Mouse (Mus musculus): Measurements from ENCODE around the gene Pitpnm3. TPM values are rescaled to one million over a fixed set of nuclear protein-coding genes. Genes with fewer than 3 reads are reported as not detected.

The Pitpnm3 gene
- polyA plus RNA-seq, 1 experiment from 2014 or later = 1.8 TPM

GRCm38 (mm10) chr11:72120354-72120753 is 15.2 kb downstream of the Pitpnm3 start:
- Histone ChIP-seq H3K4me2 (replicated peaks) (no peak overlapping the region), H3K27ac (no peak overlapping the region), H3K9ac (replicated peaks) (no peak overlapping the region), H3K27me3 (no peaks in the 10 kb centered on the region), H3K36me3 (no peaks in the 10 kb centered on the region), H3K9me3 (no peaks in the 10 kb centered on the region), H3K4me1 (replicated peaks) (peaks cover 9% of the 10 kb centered on the region; the same call in 1 of the 2 replicates), H3K4me3 (replicated peaks) (no peak overlapping the region)
- no peak for ATAC-seq
- 94% methylated on average over 6 of the region's 6 CpGs for WGBS

- no peaks in the 10 kb centered on the region for H3K9me3 ChIP-seq
- H3K9ac ChIP-seq (replicated peaks) = no peak overlapping the region
- H3K27ac ChIP-seq = no peak overlapping the region
- H3K27me3 ChIP-seq = no peaks in the 10 kb centered on the region
- peaks cover 9% of the 10 kb centered on the region; the same call in 1 of the 2 replicates for H3K4me1 ChIP-seq (replicated peaks)
- no peak overlapping the region for H3K4me2 ChIP-seq (replicated peaks)
- no peak for ATAC-seq
- H3K4me3 ChIP-seq (replicated peaks) = no peak overlapping the region
- WGBS = 88% methylated on average over 3 of the region's 3 CpGs
- no peaks in the 10 kb centered on the region for H3K36me3 ChIP-seq
These were observed 16.9 kb downstream of the Pitpnm3 start for GRCm38 (mm10) chr11:72118630-72119029.

- no peak for ATAC-seq
- peaks cover 9% of the 10 kb centered on the region; the same call in 1 of the 2 replicates for H3K4me1 ChIP-seq (replicated peaks)
- whole genome bisulfite sequencing = 64% methylated on average over 4 of the region's 4 CpGs
- no peak overlapping the region for H3K27ac ChIP-seq
- no peak overlapping the region for H3K9ac ChIP-seq (replicated peaks)
- H3K27me3 ChIP-seq = no peaks in the 10 kb centered on the region
- H3K4me3 ChIP-seq (replicated peaks) = no peak overlapping the region
- no peaks in the 10 kb centered on the region for H3K9me3 ChIP-seq
- no peaks in the 10 kb centered on the region for H3K36me3 ChIP-seq
- H3K4me2 ChIP-seq (replicated peaks) = no peak overlapping the region
These were observed 22.3 kb downstream of the Pitpnm3 start for GRCm38 (mm10) chr11:72113296-72113695.

GRCm38 (mm10) chr11:72110726-72111125 is 24.9 kb downstream of the Pitpnm3 start:
- Histone ChIP-seq H3K27ac (no peak overlapping the region), H3K4me3 (replicated peaks) (no peak overlapping the region), H3K9me3 (no peaks in the 10 kb centered on the region), H3K4me1 (replicated peaks) (peaks cover 4% of the 10 kb centered on the region; the same call in 1 of the 2 replicates), H3K4me2 (replicated peaks) (no peak overlapping the region), H3K27me3 (no peaks in the 10 kb centered on the region), H3K9ac (replicated peaks) (no peak overlapping the region), H3K36me3 (no peaks in the 10 kb centered on the region)
- 57% methylated on average over 3 of the region's 3 CpGs for WGBS
- no peak for ATAC-seq

- peaks cover 11% of the 10 kb centered on the region; the same call in 1 of the 2 replicates for H3K4me1 ChIP-seq (replicated peaks)
- peak overlapping the region; percentile 62 for H3K27ac ChIP-seq
- H3K9ac ChIP-seq (replicated peaks) = no peak overlapping the region
- H3K4me3 ChIP-seq (replicated peaks) = no peak overlapping the region
- H3K4me2 ChIP-seq (replicated peaks) = no peak overlapping the region
- no peak for ATAC-seq
- no peaks in the 10 kb centered on the region for H3K36me3 ChIP-seq
- H3K27me3 ChIP-seq = no peaks in the 10 kb centered on the region
- no peaks in the 10 kb centered on the region for H3K9me3 ChIP-seq
- WGBS = 68% methylated on average over 8 of the region's 8 CpGs
These were observed 31.4 kb downstream of the Pitpnm3 start for GRCm38 (mm10) chr11:72104223-72104622.

GRCm38 (mm10) chr11:72103530-72103929 is 32.0 kb downstream of the Pitpnm3 start:
- H3K36me3 ChIP-seq = no peaks in the 10 kb centered on the region
- ATAC-seq = peak; percentile 56; the same call in 1 of the 2 replicates
- H3K27me3 ChIP-seq = no peaks in the 10 kb centered on the region
- no peak overlapping the region for H3K9ac ChIP-seq (replicated peaks)
- WGBS = 48% methylated on average over 7 of the region's 7 CpGs
- H3K4me2 ChIP-seq (replicated peaks) = no peak overlapping the region
- no peaks in the 10 kb centered on the region for H3K9me3 ChIP-seq
- H3K4me1 ChIP-seq (replicated peaks) = peaks cover 18% of the 10 kb centered on the region; the same call in 1 of the 2 replicates
- peak overlapping the region; percentile 62 for H3K27ac ChIP-seq
- H3K4me3 ChIP-seq (replicated peaks) = no peak overlapping the region

- Histone ChIP-seq H3K9me3 (no peaks in the 10 kb centered on the region), H3K4me3 (replicated peaks) (no peak overlapping the region), H3K27me3 (no peaks in the 10 kb centered on the region), H3K27ac (no peak overlapping the region), H3K9ac (replicated peaks) (no peak overlapping the region), H3K4me2 (replicated peaks) (no peak overlapping the region), H3K4me1 (replicated peaks) (peaks cover 32% of the 10 kb centered on the region), H3K36me3 (no peaks in the 10 kb centered on the region)
- 95% methylated on average over 4 of the region's 4 CpGs for WGBS
- no peak for ATAC-seq
These were observed 34.6 kb downstream of the Pitpnm3 start for GRCm38 (mm10) chr11:72100996-72101395.

GRCm38 (mm10) chr11:72099181-72099580 is 36.4 kb downstream of the Pitpnm3 start:
- H3K9ac ChIP-seq (replicated peaks) = no peak overlapping the region
- no peak overlapping the region for H3K4me3 ChIP-seq (replicated peaks)
- H3K4me1 ChIP-seq (replicated peaks) = peaks cover 38% of the 10 kb centered on the region
- ATAC-seq = no peak
- H3K4me2 ChIP-seq (replicated peaks) = no peak overlapping the region
- WGBS = 66% methylated on average over 4 of the region's 4 CpGs
- H3K36me3 ChIP-seq = no peaks in the 10 kb centered on the region
- no peaks in the 10 kb centered on the region for H3K9me3 ChIP-seq
- H3K27me3 ChIP-seq = no peaks in the 10 kb centered on the region
- H3K27ac ChIP-seq = no peak overlapping the region

GRCm38 (mm10) chr11:72098027-72098426 is 37.6 kb downstream of the Pitpnm3 start:
- ATAC-seq = no peak
- Histone ChIP-seq H3K27me3 (no peaks in the 10 kb centered on the region), H3K4me1 (replicated peaks) (peaks cover 29% of the 10 kb centered on the region), H3K9ac (replicated peaks) (no peak overlapping the region), H3K9me3 (no peaks in the 10 kb centered on the region), H3K27ac (no peak overlapping the region), H3K36me3 (no peaks in the 10 kb centered on the region), H3K4me2 (replicated peaks) (no peak overlapping the region), H3K4me3 (replicated peaks) (no peak overlapping the region)
- WGBS = 82% methylated on average over 3 of the region's 3 CpGs

- peak; percentile 65; the same call in 1 of the 2 replicates for ATAC-seq
These were observed 39.6 kb downstream of the Pitpnm3 start for GRCm38 (mm10) chr11:72095994-72096393.

GRCm38 (mm10) chr11:72094442-72094841 is 41.1 kb downstream of the Pitpnm3 start:
- Histone ChIP-seq H3K9ac (replicated peaks) (no peak overlapping the region), H3K27ac (no peak overlapping the region), H3K27me3 (no peaks in the 10 kb centered on the region), H3K36me3 (no peaks in the 10 kb centered on the region), H3K4me3 (replicated peaks) (no peak overlapping the region), H3K9me3 (no peaks in the 10 kb centered on the region), H3K4me1 (replicated peaks) (peaks cover 31% of the 10 kb centered on the region), H3K4me2 (replicated peaks) (no peak overlapping the region)
- WGBS = 88% methylated on average over 7 of the region's 7 CpGs
- ATAC-seq = no peak

More at GRCm38 (mm10) chr11:72095994-72096393, 39.6 kb downstream of the Pitpnm3 start:
- Histone ChIP-seq H3K9me3 (no peaks in the 10 kb centered on the region), H3K27me3 (no peaks in the 10 kb centered on the region), H3K27ac (peak overlapping the region; percentile 47), H3K4me1 (replicated peaks) (peaks cover 29% of the 10 kb centered on the region), H3K9ac (replicated peaks) (no peak overlapping the region), H3K4me2 (replicated peaks) (no peak overlapping the region), H3K36me3 (no peaks in the 10 kb centered on the region), H3K4me3 (replicated peaks) (no peak overlapping the region)
- WGBS = 38% methylated on average over 3 of the region's 3 CpGs

GRCm38 (mm10) chr11:72092390-72092789 is 43.2 kb downstream of the Pitpnm3 start:
- no peak overlapping the region for H3K4me3 ChIP-seq (replicated peaks)
- H3K4me2 ChIP-seq (replicated peaks) = no peak overlapping the region
- no peak overlapping the region for H3K9ac ChIP-seq (replicated peaks)
- WGBS = 80% methylated on average over 8 of the region's 8 CpGs
- no peaks in the 10 kb centered on the region for H3K9me3 ChIP-seq
- ATAC-seq = no peak
- no peak overlapping the region for H3K27ac ChIP-seq
- H3K36me3 ChIP-seq = no peaks in the 10 kb centered on the region
- H3K4me1 ChIP-seq (replicated peaks) = peaks cover 24% of the 10 kb centered on the region
- no peaks in the 10 kb centered on the region for H3K27me3 ChIP-seq

All from midbrain, embryonic 13.5 days (tissue).